Mouse (Mus musculus): ENCODE data around the gene Galnt14. TPM values are rescaled to one million over a fixed set of nuclear protein-coding genes. Genes with fewer than 3 reads are reported as not detected.

The Galnt14 gene
- total RNA-seq, 2 experiments from 2014 or later = not detected

GRCm38 (mm10) chr17:73671921-73672320 lies 38.3 kb downstream of the Galnt14 start:
- no peak for ATAC-seq (replicated peaks; ENCODE audit: low FRiP score, poor library complexity, severe bottlenecking)

- ATAC-seq (replicated peaks; ENCODE audit: low FRiP score, poor library complexity, severe bottlenecking) = no peak
Measured at GRCm38 (mm10) chr17:73670048-73670447, 40.2 kb downstream of the Galnt14 start.

GRCm38 (mm10) chr17:73668996-73669395 lies 41.3 kb downstream of the Galnt14 start:
- no peak for ATAC-seq (replicated peaks; ENCODE audit: low FRiP score, poor library complexity, severe bottlenecking)

- ATAC-seq (replicated peaks; ENCODE audit: low FRiP score, poor library complexity, severe bottlenecking) = no peak
Measured at GRCm38 (mm10) chr17:73663237-73663636, 47.0 kb downstream of the Galnt14 start.

GRCm38 (mm10) chr17:73658731-73659445 lies 51.4 kb downstream of the Galnt14 start:
- ATAC-seq (replicated peaks; ENCODE audit: low FRiP score, poor library complexity, severe bottlenecking) = no peak

- ATAC-seq (replicated peaks; ENCODE audit: low FRiP score, poor library complexity, severe bottlenecking) = no peak
Measured at GRCm38 (mm10) chr17:73656373-73656772, 53.9 kb downstream of the Galnt14 start.

- ATAC-seq (replicated peaks; ENCODE audit: low FRiP score, poor library complexity, severe bottlenecking) = no peak
Measured at GRCm38 (mm10) chr17:73654261-73654660, 56.0 kb downstream of the Galnt14 start.

- ATAC-seq (replicated peaks; ENCODE audit: low FRiP score, poor library complexity, severe bottlenecking) = no peak
Measured at GRCm38 (mm10) chr17:73649371-73649770, 60.9 kb downstream of the Galnt14 start.

GRCm38 (mm10) chr17:73641676-73642075 lies 68.6 kb downstream of the Galnt14 start:
- ATAC-seq (replicated peaks; ENCODE audit: low FRiP score, poor library complexity, severe bottlenecking) = no peak

GRCm38 (mm10) chr17:73640117-73640480 lies 70.2 kb downstream of the Galnt14 start:
- ATAC-seq (replicated peaks; ENCODE audit: low FRiP score, poor library complexity, severe bottlenecking) = no peak

- no peak for ATAC-seq (replicated peaks; ENCODE audit: low FRiP score, poor library complexity, severe bottlenecking)
Measured at GRCm38 (mm10) chr17:73639401-73640116, 70.7 kb downstream of the Galnt14 start.

GRCm38 (mm10) chr17:73636988-73637387 lies 73.3 kb downstream of the Galnt14 start:
- no peak for ATAC-seq (replicated peaks; ENCODE audit: low FRiP score, poor library complexity, severe bottlenecking)

- no peak for ATAC-seq (replicated peaks; ENCODE audit: low FRiP score, poor library complexity, severe bottlenecking)
Measured at GRCm38 (mm10) chr17:73634896-73635295, 75.4 kb downstream of the Galnt14 start.

GRCm38 (mm10) chr17:73633991-73634710 lies 76.1 kb downstream of the Galnt14 start:
- no peak for ATAC-seq (replicated peaks; ENCODE audit: low FRiP score, poor library complexity, severe bottlenecking)

- ATAC-seq (replicated peaks; ENCODE audit: low FRiP score, poor library complexity, severe bottlenecking) = no peak
Measured at GRCm38 (mm10) chr17:73628263-73628914, 81.9 kb downstream of the Galnt14 start.

GRCm38 (mm10) chr17:73626912-73627311 lies 83.3 kb downstream of the Galnt14 start:
- no peak for ATAC-seq (replicated peaks; ENCODE audit: low FRiP score, poor library complexity, severe bottlenecking)

- no peak for ATAC-seq (replicated peaks; ENCODE audit: low FRiP score, poor library complexity, severe bottlenecking)
Measured at GRCm38 (mm10) chr17:73620049-73620448, 90.2 kb downstream of the Galnt14 start.

GRCm38 (mm10) chr17:73602552-73603478 lies 107.4 kb downstream of the Galnt14 start:
- no peak for ATAC-seq (replicated peaks; ENCODE audit: low FRiP score, poor library complexity, severe bottlenecking)

- ATAC-seq (replicated peaks; ENCODE audit: low FRiP score, poor library complexity, severe bottlenecking) = no peak
Measured at GRCm38 (mm10) chr17:73599923-73600322, 110.3 kb downstream of the Galnt14 start.

All from erythroblast, adult 5-6 weeks (primary cell).